Mouse (Mus musculus): Measurements from ENCODE around the gene Exoc2. TPM values are rescaled to one million over a fixed set of nuclear protein-coding genes. Genes with fewer than 3 reads are reported as not detected.
A peak's percentile ranks its signal among the peaks of the same experiment; 100 is the strongest.

Gene Exoc2
- polyA plus RNA-seq, 1 experiment from 2014 or later: 29.9 TPM

- H3K36me3 ChIP-seq: no peaks in the 10 kb centered on the region
- WGBS: 70% methylated on average over 5 of the region's 5 CpGs
- H3K27me3 ChIP-seq: no peaks in the 10 kb centered on the region
- H3K4me1 ChIP-seq: 0 out of 2 replicates have a peak, but pooled peaks cover 6% of the 10 kb centered on the region
- no peak for ATAC-seq (replicated peaks; ENCODE audit: low FRiP score)
- no peak overlapping the region for H3K4me2 ChIP-seq
- no peaks in the 10 kb centered on the region for H3K9me3 ChIP-seq (replicated peaks)
- no peak overlapping the region for H3K27ac ChIP-seq
- H3K9ac ChIP-seq: no peak overlapping the region
- no peak overlapping the region for H3K4me3 ChIP-seq (replicated peaks)
Measured at GRCm38 (mm10) chr13:30786235-30787035, 187.5 kb downstream of the Exoc2 start.

- ATAC-seq (replicated peaks; ENCODE audit: low FRiP score): no peak
- H3K36me3 ChIP-seq: no peaks in the 10 kb centered on the region
- 85% methylated on average over 4 of the region's 4 CpGs for WGBS
- no peaks in the 10 kb centered on the region for H3K27me3 ChIP-seq
- no peak overlapping the region for H3K4me2 ChIP-seq
- H3K4me1 ChIP-seq: 0 out of 2 replicates have a peak, but pooled peaks cover 6% of the 10 kb centered on the region
- no peak overlapping the region for H3K27ac ChIP-seq
- no peak overlapping the region for H3K9ac ChIP-seq
- no peaks in the 10 kb centered on the region for H3K9me3 ChIP-seq (replicated peaks)
- H3K4me3 ChIP-seq (replicated peaks): no peak overlapping the region
Measured at GRCm38 (mm10) chr13:30785423-30786040, 188.4 kb downstream of the Exoc2 start.

GRCm38 (mm10) chr13:30782419-30782818 is 191.5 kb downstream of the Exoc2 start:
- no peak overlapping the region for H3K27ac ChIP-seq
- no peak overlapping the region for H3K4me3 ChIP-seq (replicated peaks)
- H3K4me1 ChIP-seq: 0 out of 2 replicates have a peak, but pooled peaks cover 6% of the 10 kb centered on the region
- no peak for ATAC-seq (replicated peaks; ENCODE audit: low FRiP score)
- 43% methylated on average over 8 of the region's 8 CpGs for WGBS
- H3K9me3 ChIP-seq (replicated peaks): no peaks in the 10 kb centered on the region
- H3K9ac ChIP-seq: no peak overlapping the region
- H3K27me3 ChIP-seq: no peaks in the 10 kb centered on the region
- no peak overlapping the region for H3K4me2 ChIP-seq
- H3K36me3 ChIP-seq: no peaks in the 10 kb centered on the region

GRCm38 (mm10) chr13:30781905-30782304 is 192.0 kb downstream of the Exoc2 start:
- Histone ChIP-seq H3K27me3 (no peaks in the 10 kb centered on the region), H3K27ac (no peak overlapping the region), H3K4me1 (0 out of 2 replicates have a peak, but pooled peaks cover 6% of the 10 kb centered on the region), H3K9ac (no peak overlapping the region), H3K4me3 (replicated peaks) (no peak overlapping the region), H3K36me3 (no peaks in the 10 kb centered on the region), H3K9me3 (replicated peaks) (no peaks in the 10 kb centered on the region), H3K4me2 (no peak overlapping the region)
- ATAC-seq (replicated peaks; ENCODE audit: low FRiP score): peak; percentile 60; the same call in 1 of the 2 replicates
- WGBS: 58% methylated on average over 2 of the region's 2 CpGs

- no peak for ATAC-seq (replicated peaks; ENCODE audit: low FRiP score)
- 76% methylated on average over 11 of the region's 11 CpGs for WGBS
- Histone ChIP-seq H3K9me3 (replicated peaks) (no peaks in the 10 kb centered on the region), H3K36me3 (no peaks in the 10 kb centered on the region), H3K9ac (no peak overlapping the region), H3K4me3 (replicated peaks) (no peak overlapping the region), H3K4me1 (0 out of 2 replicates have a peak, but pooled peaks cover 6% of the 10 kb centered on the region), H3K27me3 (no peaks in the 10 kb centered on the region), H3K27ac (no peak overlapping the region), H3K4me2 (no peak overlapping the region)
Measured at GRCm38 (mm10) chr13:30777678-30778179, 196.2 kb downstream of the Exoc2 start.

- H3K27me3 ChIP-seq: no peaks in the 10 kb centered on the region
- no peaks in the 10 kb centered on the region for H3K4me1 ChIP-seq
- no peaks in the 10 kb centered on the region for H3K36me3 ChIP-seq
- H3K27ac ChIP-seq: no peak overlapping the region
- H3K4me3 ChIP-seq (replicated peaks): no peak overlapping the region
- no peak for ATAC-seq (replicated peaks; ENCODE audit: low FRiP score)
- H3K4me2 ChIP-seq: no peak overlapping the region
- WGBS: 76% methylated on average over 2 of the region's 2 CpGs
- H3K9ac ChIP-seq: no peak overlapping the region
- no peaks in the 10 kb centered on the region for H3K9me3 ChIP-seq (replicated peaks)
Measured at GRCm38 (mm10) chr13:30776021-30776420, 197.9 kb downstream of the Exoc2 start.

GRCm38 (mm10) chr13:30767477-30768127 is 206.3 kb downstream of the Exoc2 start:
- no peaks in the 10 kb centered on the region for H3K27me3 ChIP-seq
- no peak overlapping the region for H3K4me2 ChIP-seq
- no peaks in the 10 kb centered on the region for H3K4me1 ChIP-seq
- no peaks in the 10 kb centered on the region for H3K9me3 ChIP-seq (replicated peaks)
- H3K9ac ChIP-seq: no peak overlapping the region
- H3K4me3 ChIP-seq (replicated peaks): no peak overlapping the region
- no peak for ATAC-seq (replicated peaks; ENCODE audit: low FRiP score)
- no peak overlapping the region for H3K27ac ChIP-seq
- 80% methylated on average over 6 of the region's 6 CpGs for WGBS
- no peaks in the 10 kb centered on the region for H3K36me3 ChIP-seq

GRCm38 (mm10) chr13:30766636-30767476 is 207.0 kb downstream of the Exoc2 start:
- WGBS: 91% methylated on average over 5 of the region's 5 CpGs
- no peaks in the 10 kb centered on the region for H3K4me1 ChIP-seq
- no peak overlapping the region for H3K9ac ChIP-seq
- no peak overlapping the region for H3K4me2 ChIP-seq
- no peaks in the 10 kb centered on the region for H3K27me3 ChIP-seq
- no peak overlapping the region for H3K27ac ChIP-seq
- ATAC-seq (replicated peaks; ENCODE audit: low FRiP score): no peak
- H3K36me3 ChIP-seq: no peaks in the 10 kb centered on the region
- H3K9me3 ChIP-seq (replicated peaks): no peaks in the 10 kb centered on the region
- no peak overlapping the region for H3K4me3 ChIP-seq (replicated peaks)

- Histone ChIP-seq H3K36me3 (no peaks in the 10 kb centered on the region), H3K27me3 (no peaks in the 10 kb centered on the region), H3K4me3 (replicated peaks) (no peak overlapping the region), H3K27ac (no peak overlapping the region), H3K9me3 (replicated peaks) (no peaks in the 10 kb centered on the region), H3K9ac (no peak overlapping the region), H3K4me2 (no peak overlapping the region), H3K4me1 (no peaks in the 10 kb centered on the region)
- 72% methylated on average over 5 of the region's 5 CpGs for WGBS
- no peak for ATAC-seq (replicated peaks; ENCODE audit: low FRiP score)
Measured at GRCm38 (mm10) chr13:30765906-30766305, 208.0 kb downstream of the Exoc2 start.

- Histone ChIP-seq H3K27ac (no peak overlapping the region), H3K36me3 (no peaks in the 10 kb centered on the region), H3K9me3 (replicated peaks) (no peaks in the 10 kb centered on the region), H3K9ac (no peak overlapping the region), H3K4me1 (no peaks in the 10 kb centered on the region), H3K27me3 (no peaks in the 10 kb centered on the region), H3K4me2 (no peak overlapping the region), H3K4me3 (replicated peaks) (no peak overlapping the region)
- no peak for ATAC-seq (replicated peaks; ENCODE audit: low FRiP score)
- WGBS: 79% methylated on average over 8 of the region's 8 CpGs
Measured at GRCm38 (mm10) chr13:30764014-30764740, 209.7 kb downstream of the Exoc2 start.

Measured in kidney, embryonic 15.5 days (tissue).